Mouse (Mus musculus): ENCODE measurements around the gene E330017A01Rik.
"Not testable (repeated sequence)": the region's sequence is repeated elsewhere in the genome, so short reads cannot be mapped to it uniquely, and the experiment has no call there.

Gene E330017A01Rik

GRCm38 (mm10) chr16:58638689-58639175 lies at the start of gene E330017A01Rik:
E330017A01Rik (minus strand) TSS chr16:58638739.
- DNase-seq (ENCODE audit: low spot score in 2 of 2) = no peak

- DNase-seq (ENCODE audit: low spot score in 2 of 2) = no peak
Measured at GRCm38 (mm10) chr16:58685548-58686537, 47.3 kb upstream of the E330017A01Rik start.

- no peak for DNase-seq (ENCODE audit: low spot score in 2 of 2)
Measured at GRCm38 (mm10) chr16:58684537-58684936, 46.0 kb upstream of the E330017A01Rik start.

- no peak for DNase-seq (ENCODE audit: low spot score in 2 of 2)
Measured at GRCm38 (mm10) chr16:58683911-58684310, 45.4 kb upstream of the E330017A01Rik start.

- DNase-seq (ENCODE audit: low spot score in 2 of 2) = no peak
Measured at GRCm38 (mm10) chr16:58682870-58683269, 44.3 kb upstream of the E330017A01Rik start.

- DNase-seq (ENCODE audit: low spot score in 2 of 2) = no peak
Measured at GRCm38 (mm10) chr16:58682046-58682445, 43.5 kb upstream of the E330017A01Rik start.

- no peak for DNase-seq (ENCODE audit: low spot score in 2 of 2)
Measured at GRCm38 (mm10) chr16:58678660-58679059, 40.1 kb upstream of the E330017A01Rik start.

- DNase-seq (ENCODE audit: low spot score in 2 of 2) = no peak
Measured at GRCm38 (mm10) chr16:58677491-58677890, 39.0 kb upstream of the E330017A01Rik start.

GRCm38 (mm10) chr16:58676633-58677032 lies 38.1 kb upstream of the E330017A01Rik start:
- no peak for DNase-seq (ENCODE audit: low spot score in 2 of 2)

GRCm38 (mm10) chr16:58676156-58676555 lies 37.6 kb upstream of the E330017A01Rik start:
- DNase-seq (ENCODE audit: low spot score in 2 of 2) = no peak

GRCm38 (mm10) chr16:58675256-58675655 lies 36.7 kb upstream of the E330017A01Rik start:
- no peak for DNase-seq (ENCODE audit: low spot score in 2 of 2)

GRCm38 (mm10) chr16:58673811-58674410 lies 35.4 kb upstream of the E330017A01Rik start:
- DNase-seq (ENCODE audit: low spot score in 2 of 2) = no peak

- no peak for DNase-seq (ENCODE audit: low spot score in 2 of 2)
Measured at GRCm38 (mm10) chr16:58672396-58672795, 33.9 kb upstream of the E330017A01Rik start.

- DNase-seq (ENCODE audit: low spot score in 2 of 2) = no peak
Measured at GRCm38 (mm10) chr16:58671212-58671985, 32.9 kb upstream of the E330017A01Rik start.

GRCm38 (mm10) chr16:58670643-58671042 lies 32.1 kb upstream of the E330017A01Rik start:
- no peak for DNase-seq (ENCODE audit: low spot score in 2 of 2)

- peak; percentile 74 to 76 for DNase-seq (ENCODE audit: low spot score in 2 of 2)
Measured at GRCm38 (mm10) chr16:58669917-58670630, 31.5 kb upstream of the E330017A01Rik start, which contains the start of gene Cpox. Cpox (plus strand) TSS chr16:58670292.

GRCm38 (mm10) chr16:58669264-58669663 lies 30.7 kb upstream of the E330017A01Rik start:
- DNase-seq (ENCODE audit: low spot score in 2 of 2) = no peak

GRCm38 (mm10) chr16:58668586-58668985 lies 30.0 kb upstream of the E330017A01Rik start:
- no peak for DNase-seq (ENCODE audit: low spot score in 2 of 2)

- DNase-seq (ENCODE audit: low spot score in 2 of 2) = not testable (repeated sequence)
Measured at GRCm38 (mm10) chr16:58666681-58667080, 28.1 kb upstream of the E330017A01Rik start.

GRCm38 (mm10) chr16:58665137-58665536 lies 26.6 kb upstream of the E330017A01Rik start:
- not testable (repeated sequence) for DNase-seq (ENCODE audit: low spot score in 2 of 2)

- DNase-seq (ENCODE audit: low spot score in 2 of 2) = no peak
Measured at GRCm38 (mm10) chr16:58663816-58664215, 25.3 kb upstream of the E330017A01Rik start.
